Comparison of ENCODE assay signal across 22 mouse cellular contexts in the genomic region with DNA sequence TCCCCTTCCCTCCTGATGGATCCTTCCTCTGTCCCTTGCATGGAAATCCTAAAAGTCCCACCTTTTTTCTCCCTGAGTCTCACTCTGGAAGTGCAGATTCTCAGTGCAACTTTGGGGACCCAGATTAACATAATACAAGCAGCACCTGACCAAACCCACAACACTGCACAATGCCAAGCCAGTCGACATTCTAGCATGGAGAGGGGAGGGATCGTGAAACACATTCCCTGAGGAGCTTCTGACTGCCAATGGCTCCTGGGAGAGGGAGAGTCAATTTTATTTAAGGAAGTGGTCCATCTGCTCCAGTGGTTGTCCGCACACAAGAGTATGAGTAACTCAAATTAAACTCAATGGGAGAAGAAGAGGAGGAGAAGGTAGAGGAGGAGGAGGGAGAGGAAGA. TPM values are rescaled to one million over a fixed set of nuclear protein-coding genes. Genes with fewer than 3 reads are reported as not detected.
"Had no signal": no experiment of that assay in that cellular context is flagged by ENCODE, and none has a peak within 500 bp of the region (broad histone marks: within the 10 kb centered on the region; RNA-seq: fewer than 3 reads in every experiment).

No protein-coding gene starts in this region.

- H3K4me3 ChIP-seq: limb, embryonic 12.5 days; limb, embryonic 15.5 days; midbrain, embryonic 12.5 days; midbrain, embryonic 15.5 days; neural tube, embryonic 12.5 days had no signal

- H3K4me2 ChIP-seq: limb, embryonic 15.5 days; liver, embryonic 11.5 days; lung, embryonic 14.5 days had no signal

- ATAC-seq: liver, postnatal 0 days; lung, postnatal 0 days; midbrain, embryonic 15.5 days had no signal

- H3K9ac ChIP-seq: limb, embryonic 12.5 days; limb, embryonic 15.5 days; liver, embryonic 14.5 days; liver, postnatal 0 days; lung, embryonic 14.5 days; midbrain, embryonic 12.5 days; midbrain, embryonic 15.5 days; neural tube, embryonic 12.5 days; neural tube, embryonic 15.5 days had no signal

- H3K27me3 ChIP-seq: limb, embryonic 12.5 days; limb, embryonic 15.5 days; midbrain, embryonic 15.5 days; neural tube, embryonic 12.5 days; neural tube, embryonic 15.5 days had no signal

- H3K4me1 ChIP-seq: limb, embryonic 12.5 days; limb, embryonic 15.5 days; midbrain, embryonic 12.5 days; neural tube, embryonic 12.5 days had no signal

- H3K36me3 ChIP-seq: limb, embryonic 12.5 days; limb, embryonic 15.5 days; midbrain, embryonic 12.5 days; midbrain, embryonic 15.5 days; neural tube, embryonic 12.5 days; neural tube, embryonic 15.5 days had no signal

- H3K27ac ChIP-seq: limb, embryonic 12.5 days; limb, embryonic 15.5 days; liver, embryonic 14.5 days; macrophage; midbrain, embryonic 12.5 days; midbrain, embryonic 15.5 days; neural tube, embryonic 12.5 days; neural tube, embryonic 15.5 days had no signal

- H3K9me3 ChIP-seq: limb, embryonic 12.5 days; limb, embryonic 15.5 days; midbrain, embryonic 12.5 days; midbrain, embryonic 15.5 days; neural tube, embryonic 12.5 days; neural tube, embryonic 15.5 days had no signal

- DNase-seq: kidney, adult 9 months; kidney, postnatal 14 days; kidney, postnatal 4 days; left cerebral cortex, postnatal 4 days; liver, postnatal 0 days; lung, embryonic 14.5 days; retina, postnatal 1 day; right cerebral cortex, postnatal 14 days; thymus, adult 18-20 months; thymus, postnatal 14 days; thymus, postnatal 4 days had no signal

RNA-seq across cellular contexts. Expression of a gene that starts 28.0 kb away (rescaled TPM):
- total RNA-seq: megakaryocyte, adult 5-6 weeks had no signal
- polyA plus RNA-seq: macrophage had no signal
